Mouse (Mus musculus) mouse trophoblast stem cell (cell line): ENCODE measurements around the gene Tas2r143.

Experiments
- in situ Hi-C, 2 experiments: fragments of 300-500 bp; cut with MseI, MboI; formaldehyde crosslinking; loops; 2 replicates in 1 of 2; 3 replicates in 1 of 2; pipeline ENCODE4 v1.15.1; 2025

Gene Tas2r143

DNA sequence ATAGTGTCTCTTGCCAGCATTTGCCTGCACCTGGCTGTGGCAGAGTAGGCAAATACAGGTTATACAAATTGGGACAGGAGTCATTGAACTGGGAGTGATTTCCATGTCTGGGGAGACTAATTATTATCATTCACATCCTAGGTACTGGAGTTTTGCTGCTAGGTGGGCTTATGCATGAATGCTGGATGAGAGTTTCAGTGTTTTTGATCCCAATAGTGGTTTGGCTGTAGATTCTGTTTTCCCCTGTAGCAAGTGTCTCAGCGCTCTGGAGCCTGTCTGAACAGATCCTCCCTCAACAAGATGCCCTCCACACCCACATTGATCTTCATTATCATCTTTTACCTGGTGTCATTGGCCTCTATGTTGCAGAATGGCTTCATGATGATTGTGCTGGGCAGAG, at the start of gene Tas2r143:
Gene Tas2r143, plus strand, starts transcription at position 301 of the 400 bp plus-strand sequence.
- in situ Hi-C loops = no loop called here

DNA sequence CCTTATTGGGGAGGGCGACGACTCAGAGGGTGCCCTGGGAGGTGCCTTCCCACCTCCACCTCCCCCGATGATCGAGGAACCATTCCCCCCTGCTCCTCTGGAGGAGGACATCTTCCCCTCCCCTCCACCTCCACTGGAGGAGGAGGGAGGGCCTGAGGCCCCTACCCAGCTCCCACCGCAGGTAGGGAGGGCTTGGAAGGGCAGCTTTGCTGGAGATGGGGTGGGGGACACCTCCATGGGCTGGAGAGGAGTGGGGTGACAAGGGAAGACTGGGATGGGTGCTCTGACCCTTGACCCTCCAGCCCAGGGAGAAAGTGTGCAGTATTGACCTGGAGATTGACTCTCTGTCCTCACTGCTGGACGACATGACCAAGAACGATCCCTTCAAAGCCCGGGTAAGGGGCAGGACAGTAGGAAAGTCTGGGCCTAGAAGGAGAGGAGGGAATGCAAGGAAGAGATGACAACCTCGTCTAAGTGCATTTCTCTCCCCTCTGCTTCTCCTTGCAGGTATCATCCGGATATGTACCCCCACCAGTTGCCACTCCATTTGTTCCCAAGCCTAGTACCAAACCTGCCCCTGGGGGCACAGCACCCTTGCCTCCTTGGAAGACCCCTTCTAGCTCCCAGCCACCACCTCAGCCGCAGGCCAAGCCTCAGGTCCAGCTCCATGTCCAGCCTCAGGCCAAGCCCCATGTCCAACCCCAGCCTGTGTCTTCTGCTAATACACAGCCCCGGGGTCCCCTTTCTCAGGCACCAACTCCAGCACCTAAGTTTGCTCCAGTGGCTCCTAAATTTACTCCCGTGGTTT, 48.9 kb upstream of the Tas2r143 start:
- in situ Hi-C loops = no loop called here

DNA sequence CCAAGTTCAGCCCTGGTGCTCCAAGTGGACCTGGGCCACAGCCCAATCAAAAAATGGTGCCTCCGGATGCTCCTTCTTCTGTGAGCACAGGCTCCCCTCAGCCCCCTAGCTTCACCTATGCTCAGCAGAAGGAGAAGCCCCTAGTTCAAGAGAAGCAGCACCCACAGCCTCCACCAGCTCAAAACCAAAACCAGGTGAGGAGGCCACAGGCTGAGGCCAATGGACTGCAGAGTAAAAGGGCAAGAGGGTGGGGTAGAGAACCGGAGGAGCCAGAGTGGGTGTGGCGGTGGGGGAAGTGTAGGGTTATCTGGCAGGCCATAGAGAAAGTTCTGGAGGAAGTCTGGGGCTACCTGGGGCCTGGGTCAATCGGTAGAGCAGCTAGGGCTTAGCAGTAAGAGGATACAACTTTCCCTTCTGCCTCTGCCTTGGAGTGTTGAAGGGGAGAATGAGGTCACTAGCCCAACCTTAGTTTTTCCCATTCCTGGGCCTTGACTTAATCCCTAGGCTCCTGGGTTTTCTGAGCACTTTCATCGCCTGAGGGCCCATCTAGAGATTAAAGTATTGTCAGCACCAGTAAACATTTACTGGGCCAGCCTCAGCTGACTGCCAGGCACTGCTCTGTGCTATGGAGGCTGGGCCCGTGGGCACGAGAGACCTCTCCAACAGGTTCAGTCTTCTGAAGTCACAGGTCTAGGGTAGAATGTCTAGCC, 48.1 kb upstream of the Tas2r143 start:
- in situ Hi-C loops = no loop called here

DNA sequence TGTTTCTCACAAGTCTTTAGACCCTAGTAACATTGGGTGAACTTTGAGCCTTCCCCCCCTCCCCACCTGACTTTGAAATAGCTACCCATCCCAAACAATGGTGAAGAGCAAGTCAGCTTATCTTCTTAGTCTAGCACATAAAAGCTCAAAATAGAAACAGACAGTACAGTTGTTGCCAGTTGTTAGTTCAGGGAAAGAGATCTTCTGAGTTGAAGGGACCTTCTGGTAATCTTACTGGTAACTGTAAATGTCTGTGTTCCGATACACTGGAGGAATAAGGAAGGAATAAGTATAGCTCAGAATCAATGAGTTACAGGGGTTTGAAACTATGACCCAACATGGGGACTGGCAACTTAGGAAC, 47.6 kb upstream of the Tas2r143 start:
- in situ Hi-C loops = no loop called here

DNA sequence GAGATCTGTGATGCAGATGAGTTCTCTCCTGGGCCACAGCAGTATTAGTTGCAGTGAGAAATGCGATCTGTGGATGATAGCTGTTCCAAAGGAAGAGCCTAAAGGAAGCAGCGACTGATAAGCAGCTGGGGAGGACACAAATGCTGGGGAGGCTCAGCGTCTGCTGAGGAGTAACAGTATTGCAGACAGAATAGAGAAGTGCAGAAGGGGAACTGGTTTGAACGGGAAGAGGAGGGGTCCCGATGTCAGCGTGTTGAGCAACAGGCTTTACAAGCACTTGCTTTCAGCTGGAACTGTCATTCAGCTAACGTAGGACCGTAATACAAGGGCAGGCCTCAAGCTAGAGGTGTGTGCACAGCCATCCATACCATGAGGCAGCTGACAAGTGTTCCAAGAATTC, 46.9 kb upstream of the Tas2r143 start:
- in situ Hi-C loops = no loop called here

DNA sequence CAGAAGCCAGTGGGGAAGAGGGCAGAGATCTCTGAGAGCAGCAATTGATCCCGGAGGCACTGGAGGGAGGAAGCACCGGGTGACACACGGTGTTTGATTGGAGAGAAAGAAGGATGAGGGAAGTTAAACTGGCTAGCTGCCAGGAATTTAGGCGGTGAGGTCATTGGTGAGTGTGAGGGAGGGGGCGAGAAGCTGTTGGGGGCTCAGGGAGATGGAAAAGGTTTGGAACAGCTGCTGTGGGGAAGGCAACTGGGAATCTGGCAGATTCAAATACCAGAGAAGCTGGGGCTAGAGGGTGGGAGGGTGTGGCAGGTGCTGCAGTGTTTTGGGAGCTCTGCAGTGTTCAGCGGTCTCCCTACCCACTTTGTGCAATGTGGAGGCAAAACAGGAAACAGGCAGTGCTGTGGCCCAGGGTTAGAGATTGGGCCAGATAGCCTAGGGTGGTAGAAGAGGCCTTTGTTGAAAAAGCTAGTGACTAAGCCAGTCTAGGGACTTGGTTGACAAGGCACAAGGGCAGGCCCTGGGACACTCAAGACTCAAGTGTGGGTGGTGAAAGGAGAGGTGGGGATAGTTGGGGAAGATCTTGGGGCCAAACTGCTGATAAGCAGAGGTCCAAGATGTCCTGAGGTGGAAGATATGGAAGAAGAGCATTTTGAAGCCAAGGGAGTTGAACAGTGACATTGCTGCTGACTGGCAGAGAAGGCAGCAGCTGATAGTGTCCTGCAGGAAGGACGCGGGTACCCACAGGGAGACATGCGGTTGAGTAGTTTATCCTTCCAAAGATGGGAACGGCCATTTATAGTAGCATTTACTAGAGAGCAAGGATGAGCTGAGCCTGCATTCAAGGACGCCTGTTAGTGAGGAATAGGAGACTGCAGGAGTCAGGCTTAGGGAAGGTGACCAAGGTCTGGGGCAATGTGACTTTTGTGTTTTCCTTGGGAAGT, 45.7 kb upstream of the Tas2r143 start:
- in situ Hi-C loops = no loop called here

DNA sequence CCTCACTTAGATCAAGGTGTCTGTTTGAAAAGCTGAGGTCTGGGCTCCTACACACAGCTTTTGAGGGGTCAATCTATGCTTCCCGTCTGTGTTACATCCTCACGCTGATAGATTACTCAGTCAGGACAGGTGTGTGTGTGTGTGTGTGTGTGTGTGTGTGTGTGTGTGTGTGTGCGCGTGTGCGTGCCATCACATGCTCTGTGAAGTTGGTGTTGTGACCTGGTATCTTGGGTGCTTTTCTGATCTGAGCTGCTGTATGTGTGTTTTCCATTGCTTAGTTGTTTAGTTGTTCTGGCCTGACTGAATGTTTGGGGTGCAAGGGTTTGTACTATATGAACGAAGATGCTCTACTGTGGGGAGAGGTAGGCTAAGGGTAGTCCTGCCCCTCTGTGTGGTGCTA, 44.7 kb upstream of the Tas2r143 start:
- in situ Hi-C loops = no loop called here

DNA sequence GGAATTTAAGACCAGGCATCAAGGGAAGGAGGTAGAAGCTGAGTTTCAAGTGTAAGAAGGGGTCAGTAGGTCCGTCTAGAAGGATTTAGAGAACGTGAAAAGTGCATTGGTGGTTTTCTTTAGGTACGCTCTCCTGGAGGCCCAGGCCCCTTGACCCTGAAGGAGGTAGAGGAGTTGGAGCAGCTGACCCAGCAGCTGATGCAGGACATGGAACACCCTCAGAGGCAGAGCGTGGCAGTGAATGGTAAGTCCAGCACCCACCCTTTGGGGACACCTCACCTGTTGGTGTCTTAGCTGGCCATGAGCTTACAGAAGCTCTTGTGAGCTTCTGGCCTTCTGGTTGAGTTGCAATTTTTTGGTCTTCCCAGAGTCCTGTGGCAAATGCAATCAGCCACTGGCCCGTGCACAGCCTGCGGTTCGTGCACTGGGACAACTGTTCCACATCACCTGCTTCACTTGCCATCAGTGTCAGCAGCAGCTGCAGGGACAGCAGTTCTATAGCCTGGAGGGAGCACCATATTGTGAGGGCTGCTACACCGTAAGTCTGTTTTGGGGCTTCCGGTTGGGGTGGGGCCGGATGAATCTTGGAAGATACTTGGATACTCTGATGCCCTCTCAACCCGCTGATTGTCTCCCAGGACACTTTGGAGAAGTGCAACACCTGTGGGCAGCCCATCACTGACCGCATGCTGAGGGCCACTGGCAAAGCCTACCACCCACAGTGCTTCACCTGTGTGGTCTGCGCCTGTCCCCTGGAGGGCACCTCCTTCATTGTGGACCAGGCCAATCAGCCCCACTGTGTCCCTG, 44.0 kb upstream of the Tas2r143 start:
- in situ Hi-C loops = no loop called here

DNA sequence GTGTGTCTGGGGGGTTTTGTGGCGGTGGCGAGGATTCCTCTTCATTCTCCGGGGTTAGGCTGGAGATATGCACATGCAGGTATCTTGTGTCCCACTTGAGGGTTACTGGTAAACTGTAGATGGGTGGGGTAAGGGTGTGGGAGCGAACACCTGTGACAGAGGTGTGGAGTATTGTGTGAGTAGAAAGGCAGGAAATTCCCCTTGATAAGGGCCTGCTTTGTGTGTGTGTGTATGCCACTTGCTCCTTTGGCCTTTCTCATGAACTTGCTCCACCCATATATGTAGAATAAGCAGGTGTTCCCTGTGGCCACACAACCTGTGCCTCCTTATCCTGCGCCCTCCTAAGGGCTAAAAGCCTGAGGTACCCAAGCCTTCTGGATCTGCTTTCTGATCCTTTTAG, 43.1 kb upstream of the Tas2r143 start:
- in situ Hi-C loops = no loop called here

DNA sequence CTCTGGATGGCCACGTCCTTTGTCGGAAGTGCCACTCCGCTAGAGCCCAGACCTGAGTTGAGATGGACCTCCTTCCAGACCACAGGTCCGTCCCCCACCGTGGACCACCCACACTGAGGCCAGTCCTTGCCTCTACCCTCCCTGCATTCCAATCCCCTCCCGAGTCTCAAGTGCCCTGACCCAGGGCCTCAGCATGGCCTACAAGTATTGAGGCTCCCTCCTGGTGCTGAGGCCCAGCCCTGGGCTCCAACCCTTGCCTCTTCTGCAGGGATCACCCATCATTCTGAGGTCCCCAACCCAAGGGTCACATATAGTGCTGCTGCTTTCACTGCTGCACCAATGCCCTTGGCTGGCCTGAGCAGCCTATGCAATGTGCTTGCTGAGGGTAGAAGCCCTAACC, 42.1 kb upstream of the Tas2r143 start:
- in situ Hi-C loops = no loop called here

DNA sequence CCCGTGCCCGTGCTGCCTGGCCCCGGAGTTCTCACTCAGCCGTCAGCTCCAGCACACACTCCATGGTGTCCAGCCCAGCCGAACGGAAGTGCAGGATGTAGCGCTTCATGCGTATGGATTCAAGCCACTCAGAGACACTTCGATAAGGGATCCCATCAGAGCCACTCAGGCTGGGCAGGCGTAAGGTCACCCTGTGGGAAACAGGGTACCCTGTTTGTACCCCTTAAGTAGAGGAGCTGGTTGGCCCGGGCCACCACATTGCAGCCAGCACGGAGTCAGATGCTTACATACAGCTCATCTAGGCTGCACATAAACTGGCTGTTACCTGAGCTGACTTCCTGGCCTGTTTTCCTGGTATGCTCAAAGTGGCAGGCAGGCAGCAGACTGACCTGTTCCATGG, 41.1 kb upstream of the Tas2r143 start:
- in situ Hi-C loops = no loop called here

DNA sequence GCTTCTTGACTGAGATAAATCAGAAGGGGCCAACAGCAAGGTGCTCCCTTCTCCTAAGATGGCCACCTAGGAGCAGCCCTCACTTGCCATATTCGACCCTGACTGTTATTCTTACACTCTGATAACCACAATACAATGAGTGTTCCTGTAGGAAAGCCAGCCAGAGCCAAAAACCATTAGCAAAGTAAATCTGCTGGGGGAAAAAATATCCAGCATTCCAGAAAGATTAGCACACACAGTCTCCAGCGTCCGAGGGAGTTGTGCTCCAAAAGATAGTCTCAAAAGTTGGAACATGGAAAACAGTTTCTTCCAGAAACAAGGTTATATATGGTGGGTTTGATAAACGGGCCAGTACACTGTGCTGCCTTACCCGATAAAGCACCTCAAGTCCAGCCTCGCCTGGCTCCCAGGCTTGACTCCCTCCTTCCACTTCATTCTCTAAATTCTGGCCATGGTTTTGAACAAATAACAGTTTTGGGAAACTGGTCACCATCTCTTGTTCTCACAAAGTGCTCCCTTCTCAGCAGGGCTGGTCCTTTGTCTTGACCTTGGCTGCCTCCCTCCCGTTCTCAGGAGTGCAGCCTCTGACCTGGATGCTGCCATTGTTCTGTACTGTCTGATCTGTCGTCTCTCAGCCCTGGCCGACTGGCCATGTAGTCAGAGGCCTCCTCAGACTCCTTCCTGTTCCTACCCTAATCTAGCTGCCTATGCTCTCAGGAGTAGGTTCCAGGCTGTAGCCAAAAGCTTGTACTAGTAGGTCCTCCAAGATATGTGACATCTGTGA, 40.5 kb upstream of the Tas2r143 start:
- in situ Hi-C loops = no loop called here

DNA sequence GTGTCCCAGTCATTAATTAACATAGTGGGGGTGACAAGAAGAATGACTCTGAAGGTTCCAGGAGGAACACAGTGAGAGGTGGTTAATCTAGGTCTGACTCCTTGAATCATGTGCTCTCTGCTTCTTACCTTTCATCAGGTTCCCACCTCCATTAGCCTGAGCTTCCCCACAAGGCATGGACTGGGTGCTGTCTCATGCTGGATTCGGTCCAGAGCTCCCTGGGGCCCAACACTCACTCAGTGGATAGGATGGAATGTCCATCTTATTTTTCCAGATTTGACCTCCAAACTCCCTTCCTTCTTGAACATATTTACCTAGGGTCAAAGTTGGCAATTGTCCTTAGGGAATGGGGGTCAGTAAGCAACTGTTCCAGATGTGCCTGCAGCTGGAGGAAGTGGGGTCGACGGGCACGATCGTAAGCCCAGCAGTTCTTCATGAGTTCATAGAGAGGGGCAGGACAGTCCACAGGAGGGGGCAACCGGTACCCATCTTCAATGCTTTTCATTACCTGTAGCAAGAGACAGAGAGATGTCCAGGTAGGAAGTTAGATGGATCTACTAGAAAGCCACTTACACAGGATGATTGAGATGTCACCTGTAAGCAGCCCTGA, 39.7 kb upstream of the Tas2r143 start:
- in situ Hi-C loops = no loop called here

DNA sequence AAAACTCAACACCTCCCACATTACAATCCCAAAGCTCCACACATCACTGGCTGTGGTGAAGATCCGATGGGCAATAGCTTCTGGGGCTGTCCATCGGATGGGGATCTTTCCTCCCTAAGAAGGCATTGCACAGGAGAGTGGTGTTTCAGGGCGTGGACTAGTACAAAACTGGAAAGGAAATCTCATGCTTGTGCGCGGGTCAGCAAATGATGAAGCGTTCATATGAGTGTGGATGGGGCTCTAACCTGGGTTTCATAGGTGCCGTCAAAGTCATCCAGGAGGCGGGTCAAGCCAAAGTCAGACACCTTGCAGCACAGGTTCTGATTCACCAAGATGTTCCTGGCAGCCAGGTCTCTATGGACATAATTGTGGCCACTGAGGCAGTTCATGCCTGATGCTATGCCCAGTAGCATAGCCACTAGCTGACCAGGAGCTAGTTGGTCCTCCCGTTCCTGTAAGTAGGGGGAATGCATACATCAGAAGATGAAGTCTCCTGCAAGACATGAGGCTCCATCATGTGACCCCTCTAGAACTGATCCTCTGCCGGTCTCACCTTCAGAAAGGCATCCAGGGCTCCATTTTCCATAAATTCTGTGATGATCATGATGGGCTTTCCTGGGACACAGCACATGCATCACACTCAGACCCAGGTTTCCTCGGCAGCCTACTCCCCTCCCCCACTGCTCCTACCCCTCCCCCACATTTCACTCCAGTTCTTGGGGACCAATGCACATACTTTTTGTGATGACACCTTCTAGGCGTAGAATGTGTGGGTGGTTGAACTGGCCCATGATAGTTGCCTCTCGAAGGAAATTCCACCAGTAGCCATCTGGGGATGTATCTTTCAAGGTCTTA, 38.8 kb upstream of the Tas2r143 start:
- in situ Hi-C loops = no loop called here

DNA sequence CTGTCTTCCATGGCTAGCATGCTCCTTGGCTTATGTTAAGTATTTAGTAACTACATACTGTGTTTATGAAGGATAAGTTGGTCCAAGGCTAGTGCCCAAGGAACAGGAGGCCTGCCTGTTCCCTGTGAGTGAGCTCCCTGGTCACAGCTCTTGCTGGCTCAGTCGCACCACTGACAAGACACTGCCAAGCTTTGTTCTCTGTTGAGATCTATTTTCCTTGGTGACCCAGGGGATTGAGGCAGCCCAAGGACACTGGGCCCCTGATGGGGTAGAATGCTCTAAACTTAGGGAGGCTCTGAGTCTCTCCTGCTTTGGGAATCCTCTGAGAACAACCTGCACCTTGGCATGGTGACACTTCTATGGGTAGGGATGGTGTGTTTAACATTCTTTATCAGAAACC, 38.0 kb upstream of the Tas2r143 start:
- in situ Hi-C loops = no loop called here

DNA sequence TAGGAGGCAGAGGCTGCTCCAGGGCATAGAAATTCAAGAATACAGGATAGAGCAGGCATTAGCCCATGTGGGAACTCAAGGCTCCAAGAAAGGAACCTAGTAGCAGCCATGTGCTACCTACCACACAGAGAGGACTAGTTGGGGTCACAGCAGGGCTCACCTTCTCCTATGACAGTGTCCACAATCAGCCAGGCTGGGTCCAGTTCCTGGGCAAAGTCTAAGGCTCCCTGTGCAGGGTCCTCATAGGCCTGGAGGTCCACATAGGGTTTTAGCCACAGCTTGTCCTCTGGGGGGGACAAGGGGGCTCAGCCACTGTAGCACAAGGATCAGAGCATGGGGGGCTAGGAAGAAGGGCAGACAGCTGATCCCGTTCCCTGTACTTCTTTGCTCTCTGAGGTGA, 37.5 kb upstream of the Tas2r143 start:
- in situ Hi-C loops = no loop called here

DNA sequence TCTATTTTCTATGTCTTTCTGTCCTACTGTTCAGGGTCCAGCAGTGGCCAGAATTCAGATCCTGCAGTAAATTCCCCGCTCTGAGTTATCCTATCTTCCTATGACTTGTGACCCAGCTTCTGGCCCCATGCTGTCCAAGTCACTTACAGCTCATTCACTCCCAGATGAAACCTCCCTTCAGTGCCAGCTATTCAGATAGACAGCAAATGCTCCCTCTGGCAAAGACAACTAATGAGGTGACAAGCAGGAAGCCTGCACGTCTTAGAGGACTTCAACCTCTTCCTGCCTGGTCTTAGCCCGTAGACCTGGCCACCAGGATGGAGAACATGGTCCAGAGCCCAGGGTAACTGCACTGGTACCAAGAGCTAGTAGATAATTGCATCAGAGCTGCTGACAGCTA, 37.1 kb upstream of the Tas2r143 start:
- in situ Hi-C loops = no loop called here

DNA sequence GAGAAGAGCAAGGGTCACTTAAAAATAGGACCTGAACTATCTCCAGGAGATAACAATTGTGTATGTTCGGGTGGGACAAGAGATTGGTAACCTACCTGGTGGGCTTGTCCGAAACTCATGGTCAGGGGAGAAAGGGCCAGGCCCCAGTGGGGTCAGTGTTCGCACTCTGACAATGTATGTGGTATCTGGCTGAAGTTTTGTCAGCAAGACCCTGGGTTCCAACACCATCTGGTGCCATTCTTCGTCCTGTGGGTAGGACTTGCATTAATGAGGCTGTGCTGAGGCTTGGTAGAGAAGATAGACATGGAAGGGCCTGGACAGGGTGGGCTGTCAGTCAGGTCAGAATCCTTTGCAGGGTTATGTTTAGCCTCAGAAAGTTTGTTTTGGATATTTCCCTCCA, 36.0 kb upstream of the Tas2r143 start:
- in situ Hi-C loops = no loop called here

DNA sequence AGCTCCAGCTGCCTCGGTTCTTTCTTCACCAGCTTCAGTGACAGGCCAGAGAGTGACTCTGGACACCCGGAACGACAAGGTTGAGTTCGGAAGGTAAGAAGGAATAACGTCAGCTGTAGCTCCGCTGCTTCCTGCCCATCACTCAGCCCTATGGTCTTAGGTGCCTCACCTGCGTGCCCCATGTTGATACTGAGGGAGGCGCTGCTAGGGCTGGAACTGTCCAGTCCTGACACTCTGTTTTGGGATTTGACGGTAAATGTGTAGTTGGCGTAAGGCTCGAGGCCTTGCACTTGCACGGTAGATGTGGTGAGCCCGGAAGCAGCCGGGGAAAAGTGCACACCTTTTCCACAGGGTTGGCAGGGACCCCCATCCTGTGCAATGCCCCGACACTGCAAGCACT, 35.4 kb upstream of the Tas2r143 start:
- in situ Hi-C loops = no loop called here
